Mouse (Mus musculus): ENCODE data around the gene Pcgf5. TPM values are rescaled to one million over a fixed set of nuclear protein-coding genes. Genes with fewer than 3 reads are reported as not detected.

Pcgf5 gene
- polyA plus RNA-seq, 1 experiment, result 30.7 TPM

GRCm38 (mm10) chr19:36383977-36384376, 35.9 kb downstream of the Pcgf5 start:
- no peaks in the 10 kb centered on the region for H3K4me1 ChIP-seq (ENCODE audit: control insufficient read depth, insufficient read depth, low read length)
- H3K36me3 ChIP-seq (ENCODE audit: control insufficient read depth, insufficient read depth, low read length), result no peaks in the 10 kb centered on the region
- TF ChIP-seq POLR2A (IDR thresholded peaks at IDR 0.05; ENCODE audit: control insufficient read depth, low read depth, low read length), result no peak
- no peak for TF ChIP-seq CTCF (IDR thresholded peaks at IDR 0.05; ENCODE audit: control insufficient read depth, insufficient read depth, insufficient replicate concordance, low read depth, low read length)
- no peak overlapping the region for H3K4me3 ChIP-seq (ENCODE audit: control insufficient read depth, low read depth, low read length)
- H3K27me3 ChIP-seq (ENCODE audit: control insufficient read depth, insufficient read depth, low read length), result no peaks in the 10 kb centered on the region
- H3K27ac ChIP-seq (ENCODE audit: control insufficient read depth, insufficient read depth, low read depth, low read length), result no peak overlapping the region

DNA sequence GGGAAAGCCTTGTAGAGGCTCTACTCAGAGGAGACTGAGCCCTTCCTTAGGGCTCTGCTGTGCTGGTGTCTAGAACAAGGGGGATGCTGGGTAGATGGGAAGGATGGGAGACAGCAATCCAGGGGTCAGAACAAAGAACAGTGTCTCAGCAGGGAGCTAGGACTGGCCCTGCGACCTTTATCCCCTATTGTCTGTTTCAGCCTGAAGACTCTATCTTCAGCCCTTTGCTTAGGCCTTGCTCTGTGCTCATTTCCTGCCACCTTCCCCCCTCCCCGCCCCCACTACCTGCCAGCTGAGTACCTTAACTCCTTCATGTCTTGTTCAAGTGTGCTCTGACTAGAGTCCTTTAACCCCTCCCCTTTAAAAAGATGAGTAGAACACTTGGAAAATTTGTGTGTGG, 36.3 kb downstream of the Pcgf5 start:
- no peak for TF ChIP-seq POLR2A (IDR thresholded peaks at IDR 0.05; ENCODE audit: control insufficient read depth, low read depth, low read length)
- TF ChIP-seq CTCF (IDR thresholded peaks at IDR 0.05; ENCODE audit: control insufficient read depth, insufficient read depth, insufficient replicate concordance, low read depth, low read length), result no peak
- H3K36me3 ChIP-seq (ENCODE audit: control insufficient read depth, insufficient read depth, low read length), result no peaks in the 10 kb centered on the region
- no peaks in the 10 kb centered on the region for H3K4me1 ChIP-seq (ENCODE audit: control insufficient read depth, insufficient read depth, low read length)
- no peaks in the 10 kb centered on the region for H3K27me3 ChIP-seq (ENCODE audit: control insufficient read depth, insufficient read depth, low read length)
- no peak overlapping the region for H3K27ac ChIP-seq (ENCODE audit: control insufficient read depth, insufficient read depth, low read depth, low read length)
- H3K4me3 ChIP-seq (ENCODE audit: control insufficient read depth, low read depth, low read length), result no peak overlapping the region

GRCm38 (mm10) chr19:36388502-36388901, 40.4 kb downstream of the Pcgf5 start:
- H3K27me3 ChIP-seq (ENCODE audit: control insufficient read depth, insufficient read depth, low read length), result no peaks in the 10 kb centered on the region
- no peak overlapping the region for H3K27ac ChIP-seq (ENCODE audit: control insufficient read depth, insufficient read depth, low read depth, low read length)
- H3K4me3 ChIP-seq (ENCODE audit: control insufficient read depth, low read depth, low read length), result no peak overlapping the region
- no peak for TF ChIP-seq POLR2A (IDR thresholded peaks at IDR 0.05; ENCODE audit: control insufficient read depth, low read depth, low read length)
- TF ChIP-seq CTCF (IDR thresholded peaks at IDR 0.05; ENCODE audit: control insufficient read depth, insufficient read depth, insufficient replicate concordance, low read depth, low read length), result no peak
- H3K4me1 ChIP-seq (ENCODE audit: control insufficient read depth, insufficient read depth, low read length), result no peaks in the 10 kb centered on the region
- H3K36me3 ChIP-seq (ENCODE audit: control insufficient read depth, insufficient read depth, low read length), result no peaks in the 10 kb centered on the region

- H3K27me3 ChIP-seq (ENCODE audit: control insufficient read depth, insufficient read depth, low read length), result no peaks in the 10 kb centered on the region
- H3K36me3 ChIP-seq (ENCODE audit: control insufficient read depth, insufficient read depth, low read length), result no peaks in the 10 kb centered on the region
- no peak overlapping the region for H3K4me3 ChIP-seq (ENCODE audit: control insufficient read depth, low read depth, low read length)
- no peak overlapping the region for H3K27ac ChIP-seq (ENCODE audit: control insufficient read depth, insufficient read depth, low read depth, low read length)
- H3K4me1 ChIP-seq (ENCODE audit: control insufficient read depth, insufficient read depth, low read length), result no peaks in the 10 kb centered on the region
- no peak for TF ChIP-seq CTCF (IDR thresholded peaks at IDR 0.05; ENCODE audit: control insufficient read depth, insufficient read depth, insufficient replicate concordance, low read depth, low read length)
- TF ChIP-seq POLR2A (IDR thresholded peaks at IDR 0.05; ENCODE audit: control insufficient read depth, low read depth, low read length), result no peak
Observed at GRCm38 (mm10) chr19:36390714-36391113, 42.6 kb downstream of the Pcgf5 start.

DNA sequence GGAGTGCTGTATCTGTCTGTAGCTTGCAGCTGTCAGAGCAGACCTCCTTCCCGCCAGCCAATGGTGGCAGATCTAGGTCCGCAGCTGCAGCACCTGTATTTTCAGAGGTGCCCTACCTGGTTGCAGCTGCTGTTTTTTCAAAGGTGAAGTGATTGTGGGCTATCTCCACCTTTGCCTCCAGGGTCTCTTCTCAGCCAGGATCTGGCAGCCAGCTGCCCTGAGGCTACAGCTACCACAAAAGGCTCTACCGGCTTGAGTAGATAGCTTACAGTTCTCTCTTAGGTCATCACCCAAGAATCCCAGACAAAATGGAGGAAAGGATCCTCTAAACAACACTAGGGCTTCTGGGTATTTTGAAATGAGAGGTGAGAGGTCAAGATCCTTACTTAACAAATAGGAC, 50.4 kb downstream of the Pcgf5 start:
- TF ChIP-seq CTCF (IDR thresholded peaks at IDR 0.05; ENCODE audit: control insufficient read depth, insufficient read depth, insufficient replicate concordance, low read depth, low read length) (no peak), POLR2A (IDR thresholded peaks at IDR 0.05; ENCODE audit: control insufficient read depth, low read depth, low read length) (no peak)
- H3K4me3 ChIP-seq (ENCODE audit: control insufficient read depth, low read depth, low read length), result no peak overlapping the region
- H3K36me3 ChIP-seq (ENCODE audit: control insufficient read depth, insufficient read depth, low read length), result no peaks in the 10 kb centered on the region
- no peaks in the 10 kb centered on the region for H3K4me1 ChIP-seq (ENCODE audit: control insufficient read depth, insufficient read depth, low read length)
- H3K27ac ChIP-seq (ENCODE audit: control insufficient read depth, insufficient read depth, low read depth, low read length), result no peak overlapping the region
- H3K27me3 ChIP-seq (ENCODE audit: control insufficient read depth, insufficient read depth, low read length), result no peaks in the 10 kb centered on the region

DNA sequence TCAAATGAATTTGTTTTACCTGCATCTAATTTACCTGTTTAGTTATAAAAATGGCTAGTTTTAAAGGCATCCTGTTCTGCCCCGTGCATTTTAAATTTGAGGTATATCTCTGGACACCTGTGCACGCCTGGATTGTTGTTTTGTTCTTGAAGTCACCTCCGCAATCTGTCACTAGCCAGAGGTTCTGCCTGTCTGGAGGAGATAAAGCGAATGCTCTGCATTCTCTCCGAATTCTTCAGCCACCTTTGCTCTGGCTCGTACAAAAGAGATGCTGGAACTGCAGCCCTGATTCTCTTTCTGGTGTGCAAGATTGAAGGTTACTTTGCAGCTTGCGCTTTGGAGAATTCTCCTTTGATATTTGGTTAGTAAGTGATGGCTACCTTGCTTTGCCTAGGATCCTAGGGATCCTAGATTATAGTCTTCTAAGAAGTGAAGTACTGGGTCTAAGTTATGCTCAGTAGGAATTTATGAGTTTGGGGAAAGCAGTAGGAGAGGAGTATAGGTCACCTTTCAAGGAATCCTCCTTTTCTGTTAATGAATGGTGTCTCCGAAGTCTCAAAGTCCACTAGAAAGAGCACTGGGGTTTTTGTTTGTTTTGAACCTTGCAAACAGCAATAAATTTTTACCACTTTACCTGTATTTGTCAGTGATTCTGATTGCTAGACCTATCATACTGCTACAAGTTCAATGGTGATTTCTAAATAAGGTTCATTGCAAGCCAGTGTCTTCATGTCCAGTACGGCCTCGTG, 60.4 kb downstream of the Pcgf5 start:
- H3K27me3 ChIP-seq (ENCODE audit: control insufficient read depth, insufficient read depth, low read length), result no peaks in the 10 kb centered on the region

DNA sequence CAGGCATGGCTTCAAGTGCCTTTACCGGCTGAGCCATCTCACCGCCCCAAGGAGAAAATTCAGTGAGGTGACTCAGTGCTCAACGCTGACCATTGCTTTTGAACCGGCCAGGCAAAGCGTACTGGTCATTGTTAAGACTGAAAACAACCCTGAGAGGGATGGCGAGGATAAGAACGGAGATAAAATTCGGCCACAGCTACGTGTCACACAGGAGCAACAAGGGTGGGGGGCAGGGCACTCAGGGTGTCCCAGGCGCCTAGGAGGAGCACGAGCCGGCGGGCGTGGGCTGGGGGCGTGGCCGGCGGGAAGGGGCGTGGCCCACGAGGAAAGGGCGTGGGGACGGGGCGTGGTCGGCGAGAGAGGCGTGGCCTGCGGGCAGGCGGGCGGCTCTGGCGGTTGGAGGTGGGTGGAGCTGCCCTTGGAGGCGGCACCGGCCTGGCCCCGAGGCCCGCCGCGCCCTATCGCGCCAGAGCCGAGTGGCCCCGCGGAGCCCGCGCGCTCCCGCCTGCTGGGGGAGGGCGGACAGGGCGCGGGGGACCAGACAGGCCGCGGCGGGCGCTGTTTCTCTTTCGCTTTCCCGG, 61.3 kb downstream of the Pcgf5 start:
- Histone ChIP-seq H3K36me3 (ENCODE audit: control insufficient read depth, insufficient read depth, low read length) (no peaks in the 10 kb centered on the region; the same call in 1 of the 2 replicates), H3K4me3 (ENCODE audit: control insufficient read depth, low read depth, low read length) (peak overlapping the region; percentile 79), H3K27me3 (ENCODE audit: control insufficient read depth, insufficient read depth, low read length) (no peaks in the 10 kb centered on the region), H3K4me1 (ENCODE audit: control insufficient read depth, insufficient read depth, low read length) (peaks cover 7% of the 10 kb centered on the region), H3K27ac (ENCODE audit: control insufficient read depth, insufficient read depth, low read depth, low read length) (peak overlapping the region; percentile 71)
- TF ChIP-seq POLR2A (IDR thresholded peaks at IDR 0.05; ENCODE audit: control insufficient read depth, low read depth, low read length) (peak; percentile 76), CTCF (IDR thresholded peaks at IDR 0.05; ENCODE audit: control insufficient read depth, insufficient read depth, insufficient replicate concordance, low read depth, low read length) (no peak)

More for the DNA sequence above, 60.4 kb downstream of the Pcgf5 start:
- Histone ChIP-seq H3K4me1 (ENCODE audit: control insufficient read depth, insufficient read depth, low read length) (peaks cover 7% of the 10 kb centered on the region), H3K36me3 (ENCODE audit: control insufficient read depth, insufficient read depth, low read length) (no peaks in the 10 kb centered on the region; the same call in 1 of the 2 replicates), H3K27ac (ENCODE audit: control insufficient read depth, insufficient read depth, low read depth, low read length) (no peak overlapping the region; the same call in 1 of the 2 replicates), H3K4me3 (ENCODE audit: control insufficient read depth, low read depth, low read length) (no peak overlapping the region)
- no peak for TF ChIP-seq CTCF (IDR thresholded peaks at IDR 0.05; ENCODE audit: control insufficient read depth, insufficient read depth, insufficient replicate concordance, low read depth, low read length)
- no peak for TF ChIP-seq POLR2A (IDR thresholded peaks at IDR 0.05; ENCODE audit: control insufficient read depth, low read depth, low read length)
